Mouse (Mus musculus) kidney, adult 11 months (tissue): ENCODE data around the gene Fbxl8.
A peak's percentile ranks its signal among the peaks of the same experiment; 100 is the strongest.

Experiments used
- DNase-seq: peaks from one replicate; pipeline ENCODE4 v3.0.0; 2022

Fbxl8 gene

DNA sequence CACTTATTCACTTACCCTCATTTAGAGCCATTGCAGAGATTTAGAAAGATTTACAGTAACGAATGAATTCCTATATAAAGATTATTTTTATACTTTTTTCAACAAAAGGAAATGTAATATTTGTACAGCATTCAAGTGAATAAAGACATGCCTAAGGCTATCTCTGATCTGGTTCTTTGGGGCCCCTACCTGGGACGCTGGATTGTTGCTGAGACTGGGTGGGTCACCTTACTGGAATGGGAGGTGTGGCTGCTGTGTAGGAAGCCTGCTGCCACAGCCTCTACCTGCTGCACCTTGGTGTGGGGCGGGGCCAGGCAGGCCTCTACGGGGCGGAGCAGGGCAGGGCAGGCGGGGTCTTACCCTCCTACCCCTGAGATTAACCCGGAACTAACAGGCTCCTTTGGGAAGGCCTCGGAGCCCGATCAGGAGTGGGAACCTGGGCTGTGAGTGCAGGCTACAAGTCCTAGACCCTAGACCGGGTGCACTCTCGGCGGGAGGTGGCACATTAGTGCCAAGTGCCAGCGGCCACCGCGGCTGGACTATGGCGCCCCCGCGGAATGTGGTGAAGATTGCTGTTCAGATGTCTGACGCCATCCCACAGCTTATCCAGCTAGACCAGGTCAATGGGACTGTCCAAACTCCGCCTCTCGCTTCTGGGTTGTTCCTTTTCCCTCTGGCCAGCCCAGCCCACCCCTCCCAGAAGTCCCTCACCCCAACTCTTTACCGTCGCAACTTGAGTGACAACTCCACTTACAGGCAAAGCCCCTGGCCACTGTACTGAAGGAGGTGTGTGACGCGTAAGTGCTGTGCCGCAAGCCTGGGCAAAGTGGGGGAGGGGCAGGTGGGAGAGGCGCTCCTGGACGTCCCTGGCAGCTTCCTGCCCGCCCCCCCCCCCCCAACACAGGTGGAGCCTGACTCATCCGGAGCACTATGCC is 41.0 kb downstream of the Fbxl8 start, which contains the start of gene Elmo3:
Gene Elmo3 (plus strand): TSS at position 391 of the 935 bp plus-strand sequence.
- peak; percentile 94 for DNase-seq

DNA sequence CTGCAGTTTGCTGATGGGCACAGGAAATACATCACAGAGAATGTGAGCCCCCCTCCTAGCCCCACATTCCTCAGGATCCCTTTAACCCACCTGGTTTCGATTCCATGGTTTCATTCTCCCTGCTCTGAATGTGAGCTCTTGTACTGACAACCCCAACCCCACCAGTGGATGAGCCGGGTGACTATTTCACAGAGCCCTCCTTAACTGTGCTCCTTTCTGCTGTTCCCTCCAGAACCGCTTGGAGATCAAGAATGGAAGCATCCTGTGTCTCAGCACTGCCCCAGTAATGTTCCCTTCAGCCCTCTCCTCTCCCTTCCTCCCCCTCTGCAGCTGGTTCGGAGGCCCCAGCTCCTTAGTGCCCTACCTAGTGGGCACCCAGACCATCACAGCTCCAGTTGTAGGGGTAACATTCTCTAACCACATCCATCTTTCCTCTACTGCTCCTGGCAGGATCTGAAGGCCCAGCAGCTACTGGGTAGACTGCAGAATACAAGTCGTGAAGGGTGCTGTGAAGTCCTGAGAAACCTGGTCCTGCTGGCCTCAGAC is 41.8 kb downstream of the Fbxl8 start:
- DNase-seq: no peak

DNA sequence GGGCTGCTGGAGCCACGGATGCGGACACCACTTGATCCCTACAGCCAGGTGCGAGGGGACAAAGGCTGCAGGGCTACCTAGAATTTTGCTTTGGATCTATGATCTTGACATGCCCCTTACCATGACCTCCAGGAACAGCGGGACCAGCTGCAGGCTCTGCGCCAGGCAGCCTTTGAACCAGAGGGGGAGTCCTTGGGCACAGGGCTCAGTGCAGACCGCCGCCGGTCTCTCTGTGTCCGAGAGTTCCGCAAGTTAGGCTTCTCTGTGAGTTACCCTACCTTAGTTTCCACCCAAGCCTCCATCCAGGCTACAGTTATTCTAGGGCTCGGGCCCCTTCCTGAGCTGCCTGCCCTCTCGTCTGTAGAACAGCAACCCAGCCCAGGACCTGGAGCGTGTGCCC is 43.2 kb downstream of the Fbxl8 start:
- DNase-seq: no peak

DNA sequence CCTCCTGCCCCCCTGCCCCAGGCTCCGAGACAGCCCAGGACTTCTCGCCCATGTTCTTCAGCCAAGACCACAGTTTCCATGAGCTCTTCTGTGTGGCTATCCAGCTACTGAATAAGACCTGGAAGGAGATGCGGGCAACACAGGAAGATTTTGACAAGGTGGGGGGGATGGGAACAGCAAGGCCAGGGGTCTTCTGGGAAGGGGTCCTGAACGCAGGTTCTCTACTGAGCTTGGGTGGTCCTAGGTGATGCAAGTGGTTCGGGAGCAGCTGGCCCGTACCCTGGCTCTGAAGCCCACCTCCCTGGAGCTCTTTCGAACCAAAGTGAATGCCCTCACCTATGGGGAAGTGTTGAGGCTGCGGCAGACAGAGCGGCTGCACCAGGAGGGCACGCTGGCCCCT is 44.0 kb downstream of the Fbxl8 start:
- DNase-seq: no peak

DNA sequence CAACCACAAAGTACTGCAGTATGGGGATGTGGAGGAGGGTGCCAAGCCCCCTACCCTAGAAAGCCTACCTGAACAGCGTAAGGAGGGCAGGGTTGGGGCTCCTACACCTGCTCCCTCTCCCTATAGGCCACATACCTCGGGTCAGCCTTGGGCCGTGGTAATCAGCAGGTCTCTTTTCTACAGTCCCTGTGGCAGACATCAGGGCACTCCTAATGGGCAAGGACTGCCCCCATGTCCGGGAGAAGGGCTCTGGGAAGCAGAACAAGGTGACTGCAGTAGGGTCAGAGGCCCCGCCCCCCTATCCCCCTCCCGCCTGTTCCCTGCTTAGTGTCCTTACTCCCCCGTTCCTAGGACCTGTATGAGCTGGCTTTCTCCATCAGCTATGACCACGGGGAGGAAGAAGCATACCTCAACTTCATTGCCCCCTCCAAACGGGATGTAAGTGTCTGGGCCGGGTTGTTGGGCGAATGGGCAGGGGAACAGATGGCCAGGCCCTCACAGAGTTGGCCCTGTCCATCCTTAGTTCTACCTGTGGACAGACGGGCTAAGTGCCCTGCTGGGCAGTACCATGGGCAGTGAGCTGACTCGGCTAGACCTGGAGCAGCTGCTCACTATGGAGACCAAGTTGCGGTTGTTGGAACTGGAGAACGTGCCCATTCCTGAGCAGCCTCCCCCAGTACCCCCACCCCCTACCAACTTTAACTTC is 44.8 kb downstream of the Fbxl8 start:
- no peak for DNase-seq

DNA sequence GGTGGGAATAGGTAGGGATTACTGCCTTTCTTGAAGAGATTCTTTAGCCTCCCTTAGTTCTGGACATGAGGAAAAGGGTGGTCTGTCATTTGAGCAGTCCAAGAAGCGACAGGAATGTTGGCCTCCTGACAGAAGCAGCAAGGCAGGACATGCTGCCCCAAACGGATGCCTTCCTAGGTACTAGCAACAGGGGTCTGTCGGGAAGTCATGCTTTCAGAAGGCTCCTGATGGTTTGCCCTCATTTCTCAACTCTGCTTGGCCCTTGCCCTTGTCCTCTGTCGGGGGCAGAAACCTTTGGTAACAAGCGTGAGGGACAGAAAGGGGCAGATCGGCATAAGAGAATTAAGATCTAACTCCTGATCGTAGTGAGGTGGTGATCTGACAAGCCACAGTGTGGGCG is 45.7 kb downstream of the Fbxl8 start:
- no peak for DNase-seq

DNA sequence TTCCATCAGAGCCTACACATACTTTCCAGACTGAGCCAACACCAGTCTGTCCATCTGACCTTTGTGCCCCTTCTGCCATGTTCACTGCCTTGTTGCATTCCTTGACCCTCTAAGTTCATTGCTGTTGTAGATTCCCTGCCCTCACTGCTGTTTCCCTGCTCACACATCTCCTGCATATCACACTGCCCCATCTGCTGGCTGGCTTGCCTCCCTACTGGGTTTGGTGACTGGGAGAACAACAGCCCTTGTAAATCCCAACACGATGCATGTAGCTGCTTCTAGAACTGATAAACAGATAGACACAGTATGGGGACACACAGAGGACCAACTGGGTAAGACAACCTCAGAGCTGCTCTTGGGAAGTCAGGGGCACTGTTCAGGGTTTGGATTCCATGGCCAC is 47.3 kb downstream of the Fbxl8 start:
- no peak for DNase-seq

DNA sequence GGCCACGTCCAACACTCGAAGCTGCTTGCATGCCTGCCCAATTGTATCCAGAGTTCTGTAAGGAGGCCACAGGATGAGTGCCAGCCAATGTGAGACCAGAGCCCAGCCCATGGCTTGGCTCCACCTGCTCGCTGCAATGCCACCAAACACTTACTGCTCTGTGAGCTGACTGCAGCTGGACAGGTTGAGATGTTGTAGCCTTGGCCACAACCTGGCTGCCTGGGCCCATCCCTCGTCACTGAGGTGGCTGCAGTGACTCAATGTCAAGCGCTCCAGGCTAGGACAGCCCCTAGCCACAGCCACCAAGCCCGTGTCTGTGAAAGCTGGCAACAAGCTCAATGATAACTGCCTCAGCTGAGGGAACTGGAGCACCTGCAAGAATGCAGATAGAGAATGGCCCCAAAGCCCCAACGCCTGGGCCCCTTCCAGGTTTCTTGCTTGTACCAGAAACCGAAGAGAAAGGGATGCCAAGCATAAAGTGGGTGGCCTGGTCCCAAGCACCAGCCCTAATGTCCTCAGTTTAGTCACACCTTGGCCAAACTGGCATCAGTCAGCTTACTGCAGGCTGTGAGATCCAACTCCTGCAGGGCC is 48.5 kb downstream of the Fbxl8 start:
- no peak for DNase-seq

DNA sequence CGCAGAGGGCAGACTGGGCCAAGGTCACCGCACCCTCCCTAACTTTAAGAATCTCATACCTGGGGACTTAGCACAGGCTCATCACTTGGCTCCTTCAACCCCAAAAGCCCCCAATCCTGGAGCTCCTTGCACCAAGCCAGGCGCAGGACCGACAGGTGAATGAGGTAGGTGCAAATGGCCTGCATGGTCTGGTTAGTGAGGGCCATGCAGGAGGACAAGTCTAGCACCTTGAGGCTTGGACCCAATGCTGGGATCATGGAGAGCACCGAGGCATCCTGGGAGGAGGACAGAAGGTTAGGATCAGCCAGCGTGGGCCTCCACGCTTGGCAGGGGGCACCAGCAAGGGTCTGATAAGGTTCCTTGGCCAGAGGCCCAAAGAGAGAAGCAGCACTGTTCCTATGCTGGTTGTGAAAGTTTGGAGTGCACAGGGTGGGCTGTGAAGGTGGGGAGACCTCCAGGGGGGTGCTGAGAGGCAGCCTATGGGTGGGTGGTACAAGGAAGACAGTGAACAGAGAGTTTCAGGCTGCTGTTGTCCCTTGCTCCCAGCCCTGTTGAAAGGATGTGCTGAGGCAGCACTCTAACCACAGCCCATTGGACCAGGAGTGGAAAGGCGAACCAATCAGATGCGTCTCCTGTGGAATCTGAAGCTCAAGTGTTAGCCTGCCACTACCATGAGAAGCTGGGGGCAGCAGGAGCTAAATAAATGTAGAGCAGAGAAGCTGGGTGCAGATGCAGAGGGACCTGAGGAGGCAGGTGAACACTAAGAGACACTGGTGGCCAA is 49.4 kb downstream of the Fbxl8 start:
- no peak for DNase-seq

DNA sequence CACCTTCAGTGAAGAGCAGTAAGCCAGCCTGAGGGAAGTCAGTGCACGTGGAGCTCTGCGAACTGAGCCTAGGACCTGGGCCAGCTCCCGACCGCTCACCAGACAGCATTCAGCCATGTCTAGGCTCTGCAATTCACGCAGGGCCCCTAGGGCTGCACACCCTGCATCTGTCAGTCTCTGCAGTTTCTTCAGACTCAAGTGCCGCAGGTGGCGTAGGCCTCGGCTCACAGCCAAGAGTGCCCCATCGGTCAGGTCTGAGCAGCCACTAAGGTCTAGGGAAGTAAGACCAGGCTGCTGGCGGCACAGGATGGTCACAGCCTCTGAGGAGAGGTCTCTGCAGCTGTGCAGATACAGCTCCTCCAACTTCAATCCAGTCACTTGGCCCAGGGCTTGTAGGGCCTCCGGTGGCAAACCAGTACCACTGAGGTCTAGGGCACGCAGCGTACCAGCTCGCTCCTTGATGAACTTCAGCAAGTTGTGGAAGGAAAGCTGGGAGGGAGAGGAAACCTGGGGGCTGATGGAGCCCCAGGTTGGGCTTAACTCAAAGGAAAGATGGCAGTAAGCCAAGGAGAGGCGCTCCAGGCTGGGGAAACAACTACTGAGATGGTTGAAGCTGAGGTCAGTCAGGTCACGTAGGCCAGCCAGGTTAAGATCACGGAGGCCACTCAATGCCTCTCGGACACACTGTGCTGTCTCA is 50.8 kb downstream of the Fbxl8 start:
- no peak for DNase-seq

DNA sequence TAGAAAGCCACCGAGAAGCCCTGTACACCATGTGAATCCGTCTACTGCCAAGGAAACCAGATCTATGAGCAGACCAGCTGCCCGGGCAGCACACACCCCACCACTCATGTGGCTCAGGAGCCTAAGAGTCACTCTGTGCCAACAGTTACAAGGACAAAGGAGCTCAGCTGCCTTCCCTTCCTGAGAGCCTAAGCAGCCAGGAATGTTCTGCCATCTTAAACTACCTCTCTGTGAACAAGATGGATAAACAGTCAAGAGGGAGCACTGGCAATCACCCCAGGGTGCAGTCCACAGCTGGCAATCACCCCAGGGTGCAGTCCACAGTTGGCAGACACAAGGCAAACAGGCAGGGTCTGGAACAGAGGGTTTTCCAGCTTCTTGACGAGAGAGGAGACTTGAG is 53.5 kb downstream of the Fbxl8 start:
- DNase-seq: no peak

DNA sequence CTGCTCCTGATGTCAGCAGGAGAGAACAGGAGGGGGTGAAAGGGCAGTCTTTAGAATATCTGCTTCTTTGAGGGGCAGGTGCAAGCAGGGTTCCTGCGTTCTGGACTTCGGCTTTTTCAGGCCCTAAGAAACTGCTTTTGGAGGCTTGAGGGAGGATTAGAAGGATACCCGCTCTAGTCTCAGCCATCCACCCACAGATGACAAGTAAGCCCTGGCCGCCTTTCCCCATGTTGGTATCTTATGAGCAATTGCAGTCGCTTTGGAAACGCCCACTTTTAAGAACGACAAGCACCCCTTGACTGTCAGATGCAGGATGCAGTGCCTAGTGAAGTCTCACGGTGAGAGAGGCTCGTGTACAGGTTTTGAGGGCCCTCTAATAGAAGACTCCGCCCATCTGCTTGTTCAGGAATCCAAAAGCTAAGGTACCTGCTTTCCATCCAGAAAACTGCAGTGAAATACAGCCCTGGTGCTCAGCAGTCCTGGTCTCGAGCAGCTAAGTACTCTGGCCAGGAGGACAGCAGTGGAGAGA is 54.3 kb downstream of the Fbxl8 start:
- no peak for DNase-seq
